In genomic region chr8:94981848-94982247, GRCm38 (mm10) we compare ENCODE assay signal across 14 mouse cellular contexts. TPM values are rescaled to one million over a fixed set of nuclear protein-coding genes. Genes with fewer than 3 reads are reported as not detected.
DNase-seq lines count a peak whose midpoint lies in the region; ATAC-seq and TF ChIP-seq lines count a peak whose summit lies in the region.
"Had no signal": no experiment of that assay in that cellular context is flagged by ENCODE, and none has a peak within 500 bp of the region (broad histone marks: within the 10 kb centered on the region; RNA-seq: fewer than 3 reads in every experiment).

No protein-coding gene starts in this region.

- no peak overlapping the region for H3K27ac ChIP-seq in cerebellum, adult 2 months (ENCODE audit: insufficient read depth, low read length)
- peak overlapping the region; percentile 50; the same call in 1 of the 2 replicates for H3K27ac ChIP-seq in forebrain, embryonic 12.5 days
- H3K27ac ChIP-seq in liver, embryonic 15.5 days (replicated peaks) = peak overlapping the region; percentile 94; the same call in 1 of the 2 replicates
- no peak overlapping the region for H3K27ac ChIP-seq in intestine, embryonic 16.5 days (ENCODE audit: low read length)
- H3K27ac ChIP-seq: embryonic facial prominence, embryonic 12.5 days; heart, embryonic 13.5 days; intestine, embryonic 15.5 days had no signal

- H3K9ac ChIP-seq in forebrain, embryonic 12.5 days = no peak overlapping the region
- H3K9ac ChIP-seq in liver, embryonic 15.5 days = no peak overlapping the region
- H3K9ac ChIP-seq in intestine, embryonic 16.5 days (ENCODE audit: low read depth, low read length) = no peak overlapping the region
- H3K9ac ChIP-seq: embryonic facial prominence, embryonic 12.5 days; heart, embryonic 13.5 days; intestine, embryonic 15.5 days had no signal

- H3K27me3 ChIP-seq in cerebellum, adult 2 months (ENCODE audit: control insufficient read depth, insufficient read depth, low read length) = no peaks in the 10 kb centered on the region
- H3K27me3 ChIP-seq in forebrain, embryonic 12.5 days = peaks cover 21% of the 10 kb centered on the region; the same call in 1 of the 2 replicates
- H3K27me3 ChIP-seq in liver, embryonic 15.5 days = peaks cover 14% of the 10 kb centered on the region
- H3K27me3 ChIP-seq in intestine, embryonic 16.5 days (replicated peaks; ENCODE audit: control insufficient read depth, insufficient read depth, low read length) = no peaks in the 10 kb centered on the region
- H3K27me3 ChIP-seq: intestine, embryonic 15.5 days had no signal

- no peak overlapping the region for H3K4me3 ChIP-seq in cerebellum, adult 2 months (replicated peaks; ENCODE audit: insufficient read depth, low read depth, low read length)
- no peak overlapping the region for H3K4me3 ChIP-seq in forebrain, embryonic 12.5 days (replicated peaks)
- H3K4me3 ChIP-seq in liver, embryonic 15.5 days (replicated peaks) = no peak overlapping the region
- H3K4me3 ChIP-seq in intestine, embryonic 16.5 days (ENCODE audit: low read length) = no peak overlapping the region
- H3K4me3 ChIP-seq: embryonic facial prominence, embryonic 12.5 days; heart, embryonic 13.5 days; intestine, embryonic 15.5 days had no signal

- TF ChIP-seq POLR2A in cerebellum, adult 2 months (IDR thresholded peaks at IDR 0.05; ENCODE audit: borderline replicate concordance, insufficient read depth, low read length) = no peak

- no peak for ATAC-seq in forebrain, embryonic 12.5 days (ENCODE audit: low FRiP score)
- ATAC-seq in liver, embryonic 15.5 days (ENCODE audit: insufficient read depth) = no peak
- no peak for ATAC-seq in intestine, embryonic 16.5 days
- ATAC-seq: intestine, embryonic 15.5 days had no signal

- H3K4me2 ChIP-seq in forebrain, embryonic 12.5 days = no peak overlapping the region
- no peak overlapping the region for H3K4me2 ChIP-seq in liver, embryonic 15.5 days
- H3K4me2 ChIP-seq in intestine, embryonic 16.5 days (ENCODE audit: low read depth, low read length) = no peak overlapping the region
- H3K4me2 ChIP-seq: embryonic facial prominence, embryonic 12.5 days; heart, embryonic 13.5 days; intestine, embryonic 15.5 days had no signal

- no peaks in the 10 kb centered on the region for H3K9me3 ChIP-seq in forebrain, embryonic 12.5 days
- no peaks in the 10 kb centered on the region for H3K9me3 ChIP-seq in liver, embryonic 15.5 days (replicated peaks)
- no peaks in the 10 kb centered on the region for H3K9me3 ChIP-seq in intestine, embryonic 16.5 days (ENCODE audit: control insufficient read depth, low read length)
- H3K9me3 ChIP-seq: embryonic facial prominence, embryonic 12.5 days; G1E; heart, embryonic 13.5 days; intestine, embryonic 15.5 days had no signal

- peaks cover 23% of the 10 kb centered on the region for H3K4me1 ChIP-seq in cerebellum, adult 2 months (ENCODE audit: control insufficient read depth, insufficient read depth, low read length)
- peaks cover 70% of the 10 kb centered on the region for H3K4me1 ChIP-seq in forebrain, embryonic 12.5 days
- H3K4me1 ChIP-seq in liver, embryonic 15.5 days (replicated peaks) = peaks cover 98% of the 10 kb centered on the region
- H3K4me1 ChIP-seq in intestine, embryonic 16.5 days (ENCODE audit: control insufficient read depth, insufficient read depth, low read length) = peaks cover 46% of the 10 kb centered on the region

- DNase-seq in cerebellum, adult 2 months = peak; percentile 32 to 35
- no peak for DNase-seq in cerebellum, adult 11-12 months
- DNase-seq in layer of hippocampus, postnatal 10 days (ENCODE audit: low spot score in 2 of 2) = peak; percentile 59 to 74
- no peak for DNase-seq in layer of hippocampus, postnatal 25 days (ENCODE audit: extremely low spot score in 1 of 2, low spot score in 1 of 2)
- no peak for DNase-seq in urinary bladder, postnatal 25 days (ENCODE audit: low spot score)

- WGBS in cerebellum, adult 2 months = 13% methylated on average over 7 of the region's 7 CpGs
- WGBS in forebrain, embryonic 12.5 days = 64% methylated on average over 7 of the region's 7 CpGs
- WGBS in liver, embryonic 15.5 days (ENCODE audit: insufficient replicate concordance) = 62% methylated on average over 7 of the region's 7 CpGs
- 65% methylated on average over 7 of the region's 7 CpGs for WGBS in intestine, embryonic 16.5 days

- H3K36me3 ChIP-seq in forebrain, embryonic 12.5 days (replicated peaks) = no peaks in the 10 kb centered on the region
- H3K36me3 ChIP-seq in liver, embryonic 15.5 days (replicated peaks) = no peaks in the 10 kb centered on the region; the same call in 1 of the 2 replicates
- no peaks in the 10 kb centered on the region for H3K36me3 ChIP-seq in intestine, embryonic 16.5 days (ENCODE audit: control insufficient read depth, insufficient read depth, low read length)
- H3K36me3 ChIP-seq: embryonic facial prominence, embryonic 12.5 days; heart, embryonic 13.5 days; intestine, embryonic 15.5 days had no signal

- TF ChIP-seq CTCF in cerebellum, adult 2 months (IDR thresholded peaks at IDR 0.05; ENCODE audit: borderline replicate concordance, insufficient read depth, low read depth, low read length) = no peak

RNA-seq across cellular contexts. Expression of gene Adgrg1, which starts 7.3 kb away (rescaled TPM):
- polyA plus RNA-seq in cerebellum, adult 2 months (2012; rRNA removed) = 75.8 and 79.1 TPM in 2 replicates
- total RNA-seq in layer of hippocampus, postnatal 10 days (2021) = 100 to 1,000 TPM; 160 to 164 TPM
- total RNA-seq in layer of hippocampus, postnatal 25 days (2021) = 100 to 1,000 TPM; 101 to 103 TPM
- polyA plus RNA-seq in forebrain, embryonic 12.5 days (2016; fragmentation: Nextera tagmentation; extraction: Ambion mirVana) = 180 and 222 TPM in 2 replicates
- polyA plus RNA-seq in liver, embryonic 15.5 days (2015; fragmentation: Nextera tagmentation; extraction: Ambion mirVana) = 45.2 and 46.1 TPM in 2 replicates
- 24.4 and 26.8 TPM in 2 replicates for polyA plus RNA-seq in intestine, embryonic 16.5 days (2015; fragmentation: Nextera tagmentation; extraction: Ambion mirVana)

RNA-seq across cellular contexts. Expression of gene Adgrg3, which starts 35.6 kb away (rescaled TPM):
- polyA plus RNA-seq in cerebellum, adult 2 months (2012; rRNA removed) = 0.16 and 0.25 TPM in 2 replicates
- under 1 TPM; 0.20 to 0.48 TPM for total RNA-seq in layer of hippocampus, postnatal 10 days (2021)
- under 1 TPM; 0.21 to 0.22 TPM for total RNA-seq in layer of hippocampus, postnatal 25 days (2021)
- 1.7 and 2.4 TPM in 2 replicates for polyA plus RNA-seq in forebrain, embryonic 12.5 days (2016; fragmentation: Nextera tagmentation; extraction: Ambion mirVana)
- 8.3 and 9.3 TPM in 2 replicates for polyA plus RNA-seq in liver, embryonic 15.5 days (2015; fragmentation: Nextera tagmentation; extraction: Ambion mirVana)
- polyA plus RNA-seq in intestine, embryonic 16.5 days (2015; fragmentation: Nextera tagmentation; extraction: Ambion mirVana) = 3.0 and 3.6 TPM in 2 replicates

RNA-seq across cellular contexts. Expression of gene Adgrg5, which starts 58.4 kb away (rescaled TPM):
- polyA plus RNA-seq in cerebellum, adult 2 months (2012; rRNA removed) = 0.06 and 0.08 TPM in 2 replicates
- total RNA-seq in layer of hippocampus, postnatal 10 days (2021) = under 1 TPM; 0.18 to 0.55 TPM
- under 1 TPM in 1 of 2 experiments, not detected in 1; 0.87 TPM for total RNA-seq in layer of hippocampus, postnatal 25 days (2021)
- not detected in 2 replicates for polyA plus RNA-seq in forebrain, embryonic 12.5 days (2016; fragmentation: Nextera tagmentation; extraction: Ambion mirVana)
- 0.25 TPM in 2 replicates for polyA plus RNA-seq in liver, embryonic 15.5 days (2015; fragmentation: Nextera tagmentation; extraction: Ambion mirVana)
- 1.6 and 2.8 TPM in 2 replicates for polyA plus RNA-seq in intestine, embryonic 16.5 days (2015; fragmentation: Nextera tagmentation; extraction: Ambion mirVana)
- total RNA-seq: gastrocnemius, adult 18-20 months; left cerebral cortex, adult 18-20 months had no signal

Comparison
In these comparisons a context has a peak if more than half of its experiments do, and no peak if none do; other contexts are left out.
1. DNase-seq: peak in cerebellum, adult 2 months (2 of 2) and layer of hippocampus, postnatal 10 days (2 of 2); none in cerebellum, adult 11-12 months (single experiment), layer of hippocampus, postnatal 25 days (0 of 2) and urinary bladder, postnatal 25 days (single experiment).
2. H3K27ac ChIP-seq: peak in forebrain, embryonic 12.5 days (single experiment) and liver, embryonic 15.5 days (single experiment); none in cerebellum, adult 2 months (single experiment) and intestine, embryonic 16.5 days (single experiment).